Mouse (Mus musculus) midbrain, embryonic 11.5 days (tissue): ENCODE measurements around the gene Gm29110. TPM values are rescaled to one million over a fixed set of nuclear protein-coding genes. Genes with fewer than 3 reads are reported as not detected.
"Not testable (repeated sequence)": the region's sequence is repeated elsewhere in the genome, so short reads cannot be mapped to it uniquely, and the experiment has no call there.

Experiments used
- ATAC-seq: fragments of 200-750 bp; cut with Nextera tagmentation; 2 replicates; pipeline ENCODE4 v1.8.0; 2017; ENCODE audit warnings: moderate TSS enrichment, moderate library complexity; ENCODE audit not compliant: low FRiP score
- DNase-seq: peaks from one replicate; pipeline ENCODE4 v3.0.0; 2015; ENCODE audit warnings: low spot score; ENCODE audit errors: missing footprints
- H3K27ac ChIP-seq: fragments of 300-500 bp; sonication (generic); 2 replicates; pipeline ENCODE4 v1.5.1; 2014; ENCODE audit warnings: low read depth, low read length
- H3K27me3 ChIP-seq: fragments of 300-500 bp; sonication (generic); 2 replicates; pipeline ENCODE4 v1.6.1; 2014; ENCODE audit warnings: mild to moderate bottlenecking, low read length, moderate library complexity, mixed read lengths; ENCODE audit not compliant: control insufficient read depth, insufficient read depth
- H3K36me3 ChIP-seq: fragments of 300-500 bp; sonication (generic); 2 replicates; pipeline ENCODE4 v1.6.1; 2014; ENCODE audit warnings: mild to moderate bottlenecking, low read length, moderate library complexity, mixed read lengths; ENCODE audit not compliant: control insufficient read depth, insufficient read depth
- H3K4me1 ChIP-seq: fragments of 300-500 bp; sonication (generic); 2 replicates; pipeline ENCODE4 v1.6.1; 2014; ENCODE audit warnings: low read length; ENCODE audit not compliant: control insufficient read depth, insufficient read depth
- H3K4me2 ChIP-seq: fragments of 300-500 bp; sonication (generic); 2 replicates; pipeline ENCODE4 v1.6.1; 2014; ENCODE audit warnings: mild to moderate bottlenecking, moderate library complexity
- H3K4me3 ChIP-seq: fragments of 300-500 bp; sonication (generic); 2 replicates; pipeline ENCODE4 v1.5.1; 2014; ENCODE audit warnings: low read depth, low read length
- H3K9ac ChIP-seq: fragments of 300-500 bp; sonication (generic); 2 replicates; pipeline ENCODE4 v1.6.1; 2014; ENCODE audit warnings: low read length
- H3K9me3 ChIP-seq: fragments of 300-500 bp; sonication (generic); 2 replicates; pipeline ENCODE4 v1.6.1; 2016; ENCODE audit warnings: low read length; ENCODE audit not compliant: control insufficient read depth
- WGBS: fragments of 180-500 bp; shearing (Covaris S2); extraction: QIAGEN DNeasy Blood & Tissue Kit; methylation state at CpG from one replicate; pipeline ENCODE4 v1.1.7; 2014; 5-methylcytosine and 5-hydroxymethylcytosine counted together
- polyA plus RNA-seq: library from polyadenylated mRNA; unstranded; fragments of >200 nt; fragmentation: Nextera tagmentation; extraction: Ambion mirVana; gene quantifications from 2 replicates; pipeline ENCODE4 v1.2.1, GENCODE M21; 2014

Gm29110 gene
- polyA plus RNA-seq: not detected in 2 replicates

DNA sequence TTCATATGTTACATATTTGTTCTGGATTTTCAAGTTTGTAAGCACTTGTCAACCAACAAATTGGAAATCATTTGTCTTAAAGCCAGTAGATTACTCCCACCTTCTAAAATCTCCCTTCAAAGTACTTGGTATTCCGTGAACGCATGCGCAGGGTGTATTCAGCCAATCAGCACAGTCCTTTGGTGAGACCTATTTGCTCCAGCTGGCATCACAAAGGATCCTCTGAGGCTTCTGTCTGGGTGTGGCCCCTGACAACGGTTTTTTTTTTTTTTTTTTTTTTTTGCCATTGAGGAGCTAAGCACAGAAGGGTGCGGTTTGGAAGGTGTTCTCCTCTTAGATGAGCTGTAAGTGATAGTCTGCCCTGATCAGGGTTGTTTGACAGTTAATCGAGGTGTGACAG, at the start of gene Gm29110:
Gm29110 (plus strand) TSS at position 301 of the 400 bp plus-strand sequence.
- not testable (repeated sequence) for H3K27ac ChIP-seq, H3K4me1 ChIP-seq, H3K4me3 ChIP-seq, H3K9me3 ChIP-seq, H3K36me3 ChIP-seq, H3K4me2 ChIP-seq, H3K27me3 ChIP-seq, ATAC-seq, H3K9ac ChIP-seq, DNase-seq
- WGBS: 100% methylated on average over 2 of the region's 6 CpGs

Other genes with a start within 250 kb of the Gm29110 start
- gene Gm21913, start 153.4 kb downstream of the Gm29110 start, polyA plus RNA-seq: not detected in 2 replicates